Mouse (Mus musculus) bone marrow macrophage, adult 2 months (primary cell): ENCODE results near the gene Atp7a.

Experiments
- CTCF ChIP-seq: IDR thresholded peaks from 2 replicates; pipeline ENCODE4 v1.5.1; 2012; ENCODE audit warnings: low read depth, mild to moderate bottlenecking, low read length, moderate library complexity
- POLR2A ChIP-seq: IDR thresholded peaks from 2 replicates; pipeline ENCODE4 v1.6.1; 2012; ENCODE audit warnings: mild to moderate bottlenecking, low read depth, low read length, borderline replicate concordance

DNA sequence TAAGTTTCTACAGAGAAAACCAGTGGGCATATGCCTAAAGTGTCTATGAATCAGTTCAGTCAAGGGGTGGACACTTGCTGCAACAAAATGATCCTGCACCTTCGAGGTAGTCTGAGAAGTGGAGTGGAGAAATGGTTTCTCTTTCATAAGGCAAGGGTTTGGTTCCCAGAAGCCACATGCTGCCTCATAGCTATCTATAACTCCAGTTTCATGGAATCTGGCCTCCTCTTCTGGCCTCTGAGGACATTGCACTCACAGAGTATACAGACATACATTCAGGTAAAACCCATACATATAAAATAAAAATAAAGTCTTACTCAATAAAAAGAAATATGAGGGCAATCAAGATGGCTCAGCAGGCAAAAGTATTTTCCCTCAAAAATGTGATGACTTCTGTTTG is 138.0 kb downstream of the Atp7a start:
- TF ChIP-seq CTCF (no peak), POLR2A (no peak)
